Mouse (Mus musculus) heart, adult 18-20 months (tissue): ENCODE data around the gene Fam189b. TPM values are rescaled to one million over a fixed set of nuclear protein-coding genes. Genes with fewer than 3 reads are reported as not detected.
"Not testable (repeated sequence)": the region's sequence is repeated elsewhere in the genome, so short reads cannot be mapped to it uniquely, and the experiment has no call there.

ENCODE experiments used
- DNase-seq, 2 experiments: peaks; one replicate each; pipeline ENCODE4 v3.0.0; 2021 to 2022; ENCODE audit warnings: mixed read lengths in 1 of 2
- total RNA-seq, 2 experiments: library from RNA; stranded (reverse); gene quantifications; 2 replicates each; pipeline ENCODE4 v1.2.3; 2021

Fam189b gene
- total RNA-seq, 2 experiments from 2014 or later: 3.7 to 4.7 TPM

- no peak for DNase-seq
Observed at GRCm38 (mm10) chr3:89203142-89203514, 20.2 kb downstream of the Fam189b start.

- DNase-seq: no peak
Observed at GRCm38 (mm10) chr3:89206079-89206478, 23.1 kb downstream of the Fam189b start.

DNA sequence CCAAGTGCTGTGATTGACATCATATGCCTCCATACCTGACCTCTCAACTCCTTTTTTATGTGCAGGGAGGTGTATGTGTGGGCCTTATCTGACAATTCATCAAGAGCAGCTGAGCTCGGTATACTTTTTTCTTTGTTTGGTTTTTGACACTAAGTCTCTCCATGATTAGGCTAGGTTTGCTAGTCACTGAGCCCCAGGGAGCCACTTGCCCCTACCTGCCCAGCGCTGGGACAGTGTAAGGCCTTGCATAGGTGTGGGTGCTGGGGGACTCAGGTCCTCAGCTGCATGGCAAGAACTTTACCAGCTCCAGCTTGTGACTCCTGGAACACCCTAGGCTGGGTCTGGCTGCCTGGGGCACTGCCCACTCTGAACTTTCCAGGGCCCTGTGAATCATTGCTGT lies 23.8 kb downstream of the Fam189b start:
- no peak for DNase-seq

DNA sequence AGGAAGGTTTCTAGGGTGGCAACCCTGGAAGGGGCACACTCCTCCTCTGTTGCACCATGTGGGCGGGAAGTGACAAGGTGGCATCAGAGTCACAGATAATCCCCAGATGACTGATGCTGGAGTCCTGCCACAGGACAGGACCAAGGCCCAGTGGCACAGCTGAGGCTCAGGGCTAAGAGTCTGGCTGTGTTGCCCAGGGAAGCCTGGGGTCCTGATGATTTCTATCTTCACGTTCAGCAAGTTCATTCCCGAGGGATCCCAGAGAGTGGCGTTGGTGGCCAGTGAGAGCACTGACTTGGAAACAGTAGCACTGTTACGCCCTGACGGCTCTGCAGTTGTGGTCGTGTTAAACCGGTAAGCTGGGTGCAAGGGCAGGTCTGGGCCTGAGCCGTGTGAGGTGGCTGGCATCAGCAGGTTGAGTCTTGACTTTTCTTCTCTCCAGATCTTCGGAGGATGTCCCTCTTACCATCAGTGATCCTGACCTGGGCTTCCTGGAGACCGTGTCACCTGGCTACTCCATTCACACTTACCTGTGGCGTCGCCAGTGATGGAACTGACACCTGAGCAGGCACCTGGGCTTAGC lies 25.2 kb downstream of the Fam189b start:
- DNase-seq: no peak

DNA sequence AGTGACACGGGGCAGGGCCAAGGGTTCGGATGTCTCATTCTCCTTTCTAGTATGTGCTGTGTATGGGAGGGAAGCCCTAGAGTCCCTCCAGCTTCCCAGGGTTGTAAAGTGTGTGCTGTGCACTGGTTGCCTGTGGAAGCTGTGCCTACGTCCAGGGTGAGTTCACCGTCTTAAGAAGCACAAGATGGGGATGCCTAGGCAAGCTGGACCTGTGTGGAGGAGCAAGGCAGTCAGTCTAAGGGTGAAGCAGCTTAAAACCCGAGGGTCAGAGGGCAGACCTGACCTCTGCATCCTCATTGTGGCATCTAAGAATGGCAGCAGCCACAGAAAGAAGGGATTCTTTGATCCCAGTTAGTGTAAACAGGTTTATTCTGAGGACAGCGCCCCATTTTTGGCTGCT lies 25.8 kb downstream of the Fam189b start:
- DNase-seq: no peak

DNA sequence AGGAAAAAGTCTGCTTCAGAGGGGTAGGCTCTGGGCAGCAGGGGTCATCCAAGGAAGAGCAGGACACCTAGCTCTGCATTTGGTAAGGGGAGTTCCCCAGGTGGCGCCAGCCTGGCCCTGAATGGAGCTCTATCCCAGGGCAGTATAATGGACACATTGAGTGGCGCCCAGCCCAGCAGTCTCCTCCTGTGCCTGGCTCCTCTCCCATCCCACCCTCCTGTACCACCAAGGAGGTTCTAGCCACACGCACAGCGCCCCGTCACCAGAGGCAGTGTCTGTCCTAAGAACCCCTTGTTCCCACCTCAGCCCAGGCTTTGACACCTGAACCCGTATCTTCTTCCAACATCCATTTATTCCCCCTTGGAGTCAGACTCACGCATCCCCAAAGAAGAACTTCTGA lies 26.8 kb downstream of the Fam189b start:
- DNase-seq: no peak

DNA sequence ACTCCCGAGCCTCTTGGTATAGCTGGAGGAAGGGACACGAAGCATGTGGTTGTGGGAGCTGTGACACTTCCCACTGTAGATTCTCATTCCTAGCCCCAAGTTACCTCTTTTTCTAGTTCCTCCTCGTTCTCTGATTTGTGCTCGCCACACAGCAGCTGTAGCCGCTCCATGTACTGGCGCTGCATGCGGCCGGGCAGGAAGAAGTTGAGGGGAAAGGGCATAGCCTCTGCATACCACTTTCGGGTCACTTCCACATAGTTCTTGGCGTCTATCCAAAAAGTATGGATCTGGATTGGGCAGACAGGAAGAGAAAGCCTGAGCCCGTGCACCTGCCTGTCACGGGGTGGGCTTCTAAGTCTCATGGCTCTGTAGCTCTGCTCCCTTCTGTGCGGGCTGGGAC lies 27.2 kb downstream of the Fam189b start:
- DNase-seq: no peak

GRCm38 (mm10) chr3:89210731-89211130 lies 27.8 kb downstream of the Fam189b start:
- DNase-seq: peak in 1 of 2 experiments; percentile 50

GRCm38 (mm10) chr3:89213803-89214530 lies 31.0 kb downstream of the Fam189b start:
- DNase-seq: peak; percentile 96 to 97

DNA sequence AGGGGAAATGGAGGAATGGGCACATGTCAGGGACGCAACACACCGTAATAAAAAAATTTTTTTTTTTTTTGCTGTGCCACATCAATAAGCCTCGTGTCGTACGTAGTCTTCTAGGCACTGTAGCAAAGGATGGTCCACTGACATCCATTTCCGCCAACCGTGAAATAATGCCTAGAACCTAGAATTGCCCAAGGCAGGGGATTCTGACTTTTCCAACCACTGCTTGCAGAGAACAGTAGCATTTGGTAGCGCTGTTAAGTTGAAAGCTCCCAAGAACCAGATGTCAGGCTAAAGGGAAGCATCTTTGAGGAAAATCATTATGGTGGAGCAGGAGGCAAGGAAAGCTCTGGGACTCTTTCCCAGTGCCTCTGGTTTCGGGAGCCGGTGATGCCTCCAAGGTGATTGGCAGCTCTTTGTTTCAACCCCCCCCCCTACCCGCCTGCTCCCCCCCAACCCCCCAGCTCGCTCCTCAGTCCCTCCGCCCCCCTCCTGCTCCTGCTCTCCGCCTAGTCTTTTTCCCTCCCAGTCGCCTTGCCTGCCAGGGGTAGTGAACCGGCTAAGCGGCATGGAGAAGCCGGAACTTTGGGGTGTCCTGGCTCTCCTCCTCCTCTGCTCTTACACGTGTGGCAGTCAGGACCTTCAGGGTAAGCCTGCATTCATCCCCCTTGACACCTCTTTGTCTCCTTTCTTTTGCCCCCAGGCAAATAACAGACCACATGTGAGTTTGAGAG lies 31.9 kb downstream of the Fam189b start, which contains the start of gene Thbs3:
TSS of gene Thbs3 (plus strand) at position 500 of the 731 bp plus-strand sequence.
- peak; percentile 49 to 58 for DNase-seq

DNA sequence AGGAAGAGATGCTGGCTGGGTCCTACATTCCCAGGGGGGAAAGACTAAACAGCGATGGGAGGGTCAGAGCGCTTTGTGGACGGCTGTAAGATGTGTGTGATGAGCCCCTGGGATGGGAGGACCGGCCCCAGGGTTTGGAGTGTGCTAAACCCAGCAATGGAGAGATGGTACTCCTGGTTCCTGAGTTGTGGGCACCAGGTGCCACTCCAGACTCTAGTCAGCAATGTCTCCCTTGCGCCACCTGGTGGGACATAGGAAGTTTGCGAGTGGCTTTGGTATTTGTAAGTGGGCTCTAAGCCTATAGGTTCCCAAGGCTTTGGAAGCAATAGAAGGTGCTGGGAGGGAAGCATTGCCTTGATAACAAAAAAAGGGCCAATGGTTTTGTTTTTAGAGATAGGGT lies 32.9 kb downstream of the Fam189b start:
- DNase-seq: peak; percentile 80 to 91

- DNase-seq: not testable (repeated sequence)
Observed at GRCm38 (mm10) chr3:89216407-89216806, 33.5 kb downstream of the Fam189b start.

DNA sequence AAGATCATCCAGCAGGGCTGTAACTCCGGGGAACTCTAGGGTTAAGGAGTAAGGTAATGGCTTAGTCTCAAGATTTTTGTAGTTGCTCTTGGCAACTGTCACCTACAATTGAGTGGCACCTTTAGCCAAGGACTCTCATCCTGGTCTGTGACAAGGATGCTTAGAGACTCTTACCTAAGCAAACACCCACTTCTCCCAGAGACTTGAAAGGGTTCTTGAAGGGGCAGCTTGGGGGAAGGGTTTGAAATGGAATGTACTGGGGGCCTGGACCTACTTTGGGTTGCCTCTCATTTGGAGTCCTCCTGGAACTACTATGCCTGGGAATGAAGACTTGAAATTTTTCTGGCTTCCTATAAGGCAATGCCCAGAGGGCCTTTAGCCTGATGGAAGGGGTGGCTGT lies 35.3 kb downstream of the Fam189b start:
- no peak for DNase-seq

- DNase-seq: no peak
Observed at GRCm38 (mm10) chr3:89219546-89219945, 36.6 kb downstream of the Fam189b start.

GRCm38 (mm10) chr3:89221167-89221566 lies 38.2 kb downstream of the Fam189b start:
- no peak for DNase-seq

GRCm38 (mm10) chr3:89224796-89225195 lies 41.9 kb downstream of the Fam189b start:
- DNase-seq: no peak

DNA sequence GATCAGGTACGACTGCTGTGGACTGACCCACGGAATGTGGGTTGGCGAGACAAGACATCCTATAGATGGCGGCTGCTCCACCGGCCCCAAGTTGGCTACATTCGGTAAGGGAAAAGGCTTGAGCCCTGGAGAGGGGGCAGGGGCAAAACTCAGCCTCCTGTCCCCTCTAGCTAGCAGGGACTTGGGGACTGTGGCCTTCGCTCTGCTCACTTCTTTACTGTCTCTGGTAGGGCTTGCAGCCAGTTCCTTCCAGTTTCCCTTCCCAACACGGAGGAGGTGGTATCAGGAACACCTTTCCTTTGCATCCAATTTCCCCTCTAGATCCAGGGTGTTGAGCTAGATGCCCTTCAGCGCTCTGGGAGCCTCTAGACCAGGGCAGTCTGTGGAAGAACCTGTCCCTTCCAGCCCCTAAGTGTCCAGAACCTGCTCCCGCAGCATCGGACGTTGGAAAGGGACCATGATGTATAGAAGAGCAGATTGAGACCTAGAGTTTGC lies 42.4 kb downstream of the Fam189b start:
- no peak for DNase-seq

GRCm38 (mm10) chr3:89225918-89226317 lies 43.0 kb downstream of the Fam189b start:
- no peak for DNase-seq

- no peak for DNase-seq
Observed at GRCm38 (mm10) chr3:89226361-89226760, 43.4 kb downstream of the Fam189b start.

DNA sequence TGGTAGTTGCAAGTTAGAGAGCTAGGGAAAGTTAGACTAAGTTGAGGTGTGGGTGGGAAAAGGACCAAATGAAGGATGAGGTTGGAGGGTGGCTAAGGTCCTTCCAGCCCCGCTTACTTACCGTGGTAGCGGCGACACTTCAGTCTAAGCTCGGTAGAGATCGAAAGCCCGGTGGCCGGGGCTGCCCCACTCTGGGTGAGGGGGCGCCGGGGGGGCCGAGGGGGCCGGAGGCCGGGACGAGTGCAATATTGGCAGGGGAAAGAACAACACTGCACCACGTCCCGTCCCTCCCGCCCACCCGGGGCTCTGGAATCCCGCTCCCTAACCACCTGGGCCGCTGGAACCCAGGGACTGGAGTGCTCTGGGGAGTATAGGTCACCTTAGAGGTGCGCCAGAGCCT lies 44.0 kb downstream of the Fam189b start, which contains the start of gene Mtx1:
TSS of gene Mtx1 (minus strand) at position 189 of the 400 bp plus-strand sequence.
- DNase-seq: no peak

- DNase-seq: peak; percentile 85 to 88
Observed at GRCm38 (mm10) chr3:89227307-89228179, 44.6 kb downstream of the Fam189b start.

DNA sequence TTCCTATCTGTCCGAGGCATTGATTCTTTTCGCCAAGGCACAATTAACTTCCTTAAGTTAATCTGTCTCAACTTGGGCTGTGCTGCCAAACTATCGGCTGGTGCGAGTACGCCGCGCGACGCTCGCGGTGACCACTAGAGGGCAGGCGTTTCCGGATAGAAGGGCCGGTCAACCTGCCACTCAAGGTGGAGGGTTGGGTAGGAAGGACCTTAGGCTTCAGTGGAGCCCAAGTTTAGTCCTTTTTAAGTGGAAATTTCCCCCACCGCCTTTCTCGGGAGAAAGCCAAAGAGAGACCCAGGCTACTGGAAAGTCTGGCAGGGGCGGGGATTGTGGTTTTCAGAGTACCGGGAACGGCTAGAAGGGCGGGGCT lies 45.2 kb downstream of the Fam189b start:
- peak; percentile 89 to 95 for DNase-seq
